9 mouse cellular contexts compared by ENCODE assay signal in genomic region chr2:118606032-118606431, GRCm38 (mm10). TPM values are rescaled to one million over a fixed set of nuclear protein-coding genes. Genes with fewer than 3 reads are reported as not detected.
A peak's percentile ranks its signal among the peaks of the same experiment; 100 is the strongest.
DNase-seq lines count a peak whose midpoint lies in the region; ATAC-seq and TF ChIP-seq lines count a peak whose summit lies in the region.
"Had no signal": no experiment of that assay in that cellular context is flagged by ENCODE, and none has a peak within 500 bp of the region (broad histone marks: within the 10 kb centered on the region; RNA-seq: fewer than 3 reads in every experiment).

No protein-coding gene starts in this region.

- peak; percentile 28 for DNase-seq in heart, adult 8-10 months (ENCODE audit: low spot score)
- DNase-seq in 3T3-L1 (ENCODE audit: low read depth, low spot score) (peak; percentile 65), G1E (ENCODE audit: low spot score) (no peak)
- DNase-seq in embryo, embryonic 9.5 days (ENCODE audit: extremely low spot score), result peak; percentile 44
- DNase-seq in limb, embryonic 11.5 days (ENCODE audit: low spot score), result peak; percentile 59
- DNase-seq in skeletal muscle tissue, adult 2 months (ENCODE audit: low read depth, low spot score), result peak; percentile 22
- no peak for DNase-seq in c-Kit-positive CD71-positive TER-119-positive erythroid progenitor cells, embryonic 14.5 days (ENCODE audit: low spot score)

- no peak overlapping the region for H3K4me3 ChIP-seq in heart, embryonic 11.5 days (ENCODE audit: low read depth, low read length)
- no peak overlapping the region for H3K4me3 ChIP-seq in G1E (ENCODE audit: low read depth, low read length)
- H3K4me3 ChIP-seq in limb, embryonic 11.5 days (ENCODE audit: low read depth, low read length), result no peak overlapping the region
- H3K4me3 ChIP-seq: embryonic facial prominence, embryonic 13.5 days had no signal

- no peak for ATAC-seq in heart, embryonic 11.5 days (replicated peaks; ENCODE audit: insufficient number of reproducible peaks, low FRiP score, low TSS enrichment)
- no peak for ATAC-seq in G1E (ENCODE audit: extremely low read depth, insufficient number of reproducible peaks, low FRiP score, poor library complexity, severe bottlenecking)
- ATAC-seq in limb, embryonic 11.5 days (ENCODE audit: insufficient number of reproducible peaks, low FRiP score, low TSS enrichment, low read depth), result no peak

- H3K4me2 ChIP-seq in heart, embryonic 11.5 days, result no peak overlapping the region
- H3K4me2 ChIP-seq in limb, embryonic 11.5 days (ENCODE audit: low read depth, severe bottlenecking), result no peak overlapping the region
- H3K4me2 ChIP-seq: embryonic facial prominence, embryonic 13.5 days had no signal

- TF ChIP-seq CTCF in G1E (IDR thresholded peaks at IDR 0.05; ENCODE audit: low read depth, low read length), result peak; percentile 88

- H3K9me3 ChIP-seq in heart, embryonic 11.5 days (replicated peaks; ENCODE audit: control insufficient read depth, low read length), result no peaks in the 10 kb centered on the region
- H3K9me3 ChIP-seq in G1E (replicated peaks), result no peaks in the 10 kb centered on the region
- H3K9me3 ChIP-seq in limb, embryonic 11.5 days (ENCODE audit: control insufficient read depth, low read length), result peaks cover 3% of the 10 kb centered on the region; the same call in 1 of the 2 replicates
- H3K9me3 ChIP-seq: embryonic facial prominence, embryonic 13.5 days had no signal

- WGBS in heart, embryonic 11.5 days (ENCODE audit: insufficient replicate concordance), result 75% methylated on average over 2 of the region's 2 CpGs
- WGBS in limb, embryonic 11.5 days, result 85% methylated on average over 2 of the region's 2 CpGs

- peaks cover 20% of the 10 kb centered on the region for H3K36me3 ChIP-seq in heart, embryonic 11.5 days (ENCODE audit: control insufficient read depth, insufficient read depth, low read length)
- H3K36me3 ChIP-seq in G1E (replicated peaks), result peaks cover 94% of the 10 kb centered on the region
- H3K36me3 ChIP-seq in limb, embryonic 11.5 days (ENCODE audit: control insufficient read depth, insufficient read depth, low read length), result peaks cover 30% of the 10 kb centered on the region

- peaks cover 6% of the 10 kb centered on the region for H3K4me1 ChIP-seq in heart, embryonic 11.5 days (ENCODE audit: control insufficient read depth, insufficient read depth, low read length)
- peaks cover 17% of the 10 kb centered on the region for H3K4me1 ChIP-seq in G1E (ENCODE audit: insufficient read depth, low read depth, low read length)
- no peaks in the 10 kb centered on the region for H3K4me1 ChIP-seq in limb, embryonic 11.5 days (ENCODE audit: control insufficient read depth, insufficient read depth, low read length)

- H3K27me3 ChIP-seq in heart, embryonic 11.5 days (ENCODE audit: control insufficient read depth, insufficient read depth, low read length), result no peaks in the 10 kb centered on the region
- no peaks in the 10 kb centered on the region for H3K27me3 ChIP-seq in G1E (ENCODE audit: insufficient read depth, low read length)
- H3K27me3 ChIP-seq in limb, embryonic 11.5 days (ENCODE audit: control insufficient read depth, insufficient read depth, low read length), result no peaks in the 10 kb centered on the region
- H3K27me3 ChIP-seq: embryonic facial prominence, embryonic 13.5 days had no signal

- no peak overlapping the region for H3K9ac ChIP-seq in heart, embryonic 11.5 days (ENCODE audit: low read depth, low read length)
- no peak overlapping the region for H3K9ac ChIP-seq in limb, embryonic 11.5 days (ENCODE audit: low read length)
- H3K9ac ChIP-seq: embryonic facial prominence, embryonic 13.5 days had no signal

- no peak overlapping the region for H3K27ac ChIP-seq in heart, embryonic 11.5 days (ENCODE audit: low read depth, low read length)
- H3K27ac ChIP-seq in limb, embryonic 11.5 days (replicated peaks; ENCODE audit: low read depth, low read length), result no peak overlapping the region
- H3K27ac ChIP-seq: embryonic facial prominence, embryonic 13.5 days had no signal

RNA-seq across cellular contexts. Expression of gene Bub1b, which starts 8.0 kb away (rescaled TPM):
- under 1 TPM; 0.56 to 0.94 (median 0.60) TPM for total RNA-seq in heart, adult 8-10 months (2022)
- 67.3 and 83.3 TPM in 2 replicates for polyA plus RNA-seq in heart, embryonic 11.5 days (2014; fragmentation: Nextera tagmentation; extraction: Ambion mirVana)
- total RNA-seq in G1E (2014; fragmentation: Nextera tagmentation) (69.8 and 75.1 TPM in 2 replicates), G1E (2017) (110 and 126 TPM in 2 replicates)
- polyA plus RNA-seq in G1E (2012), result 21.1 and 26.3 TPM in 2 replicates
- 145 and 155 TPM in 2 replicates for polyA plus RNA-seq in limb, embryonic 11.5 days (2014; fragmentation: Nextera tagmentation; extraction: Ambion mirVana)

RNA-seq across cellular contexts. Expression of gene Bmf, which starts 56.5 kb away (rescaled TPM):
- total RNA-seq in heart, adult 8-10 months (2022), result 1 to 10 TPM; 2.8 to 9.8 (median 7.7) TPM
- 2.6 and 3.7 TPM in 2 replicates for polyA plus RNA-seq in heart, embryonic 11.5 days (2014; fragmentation: Nextera tagmentation; extraction: Ambion mirVana)
- total RNA-seq in G1E (2014; fragmentation: Nextera tagmentation), result not detected in 2 replicates
- 0.16 TPM in 1 of 2 replicates, not detected in the other for total RNA-seq in G1E (2017)
- polyA plus RNA-seq in G1E (2012), result 0.17 TPM in 1 of 2 replicates, not detected in the other
- polyA plus RNA-seq in limb, embryonic 11.5 days (2014; fragmentation: Nextera tagmentation; extraction: Ambion mirVana), result 3.8 and 7.5 TPM in 2 replicates

RNA-seq across cellular contexts. Expression of gene Pak6, which starts 57.1 kb away (rescaled TPM):
- 10 to 100 TPM in 3 of 4 experiments, 1 to 10 TPM in 1; 7.5 to 13.4 (median 11.4) TPM for total RNA-seq in heart, adult 8-10 months (2022)
- polyA plus RNA-seq in heart, embryonic 11.5 days (2014; fragmentation: Nextera tagmentation; extraction: Ambion mirVana), result 1.8 and 3.0 TPM in 2 replicates
- total RNA-seq in G1E (2014; fragmentation: Nextera tagmentation) (7.9 and 9.6 TPM in 2 replicates), G1E (2017) (6.2 and 10.0 TPM in 2 replicates)
- polyA plus RNA-seq in G1E (2012), result 28.0 and 34.2 TPM in 2 replicates
- polyA plus RNA-seq in limb, embryonic 11.5 days (2014; fragmentation: Nextera tagmentation; extraction: Ambion mirVana), result 0.33 and 0.50 TPM in 2 replicates

Comparison
In these comparisons a context has a peak if more than half of its experiments do, and no peak if none do; other contexts are left out.
1. DNase-seq: peak in heart, adult 8-10 months (single experiment), 3T3-L1 (single experiment), embryo, embryonic 9.5 days (single experiment), limb, embryonic 11.5 days (single experiment) and skeletal muscle tissue, adult 2 months (single experiment); none in G1E (single experiment) and c-Kit-positive CD71-positive TER-119-positive erythroid progenitor cells, embryonic 14.5 days (single experiment).